Mouse (Mus musculus): ENCODE results near the gene Taar8b.
"Not testable (repeated sequence)": the region's sequence is repeated elsewhere in the genome, so short reads cannot be mapped to it uniquely, and the experiment has no call there.

Gene Taar8b

DNA sequence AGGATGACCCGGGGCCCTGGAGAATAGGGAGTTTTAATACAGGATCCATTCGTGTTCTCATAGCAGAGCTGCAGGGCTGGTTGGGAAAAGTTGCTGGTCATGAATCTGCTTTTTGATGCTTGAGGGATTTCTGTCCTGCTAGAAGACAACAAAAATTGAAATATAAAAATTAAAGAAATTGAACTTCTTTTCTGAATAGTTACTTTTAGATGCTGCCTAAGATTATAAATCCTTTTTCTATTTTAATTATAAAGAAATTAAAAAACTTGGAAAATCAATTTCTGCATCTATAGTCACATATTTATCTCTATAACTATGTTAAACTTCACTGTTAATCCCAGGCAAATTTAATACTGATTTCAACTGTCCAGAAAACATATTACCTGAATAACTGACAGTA lies at the start of gene Taar8b:
Gene Taar8b (minus strand): TSS at position 101 of the 400 bp plus-strand sequence.
- DNase-seq (ENCODE audit: low spot score), result no peak

DNA sequence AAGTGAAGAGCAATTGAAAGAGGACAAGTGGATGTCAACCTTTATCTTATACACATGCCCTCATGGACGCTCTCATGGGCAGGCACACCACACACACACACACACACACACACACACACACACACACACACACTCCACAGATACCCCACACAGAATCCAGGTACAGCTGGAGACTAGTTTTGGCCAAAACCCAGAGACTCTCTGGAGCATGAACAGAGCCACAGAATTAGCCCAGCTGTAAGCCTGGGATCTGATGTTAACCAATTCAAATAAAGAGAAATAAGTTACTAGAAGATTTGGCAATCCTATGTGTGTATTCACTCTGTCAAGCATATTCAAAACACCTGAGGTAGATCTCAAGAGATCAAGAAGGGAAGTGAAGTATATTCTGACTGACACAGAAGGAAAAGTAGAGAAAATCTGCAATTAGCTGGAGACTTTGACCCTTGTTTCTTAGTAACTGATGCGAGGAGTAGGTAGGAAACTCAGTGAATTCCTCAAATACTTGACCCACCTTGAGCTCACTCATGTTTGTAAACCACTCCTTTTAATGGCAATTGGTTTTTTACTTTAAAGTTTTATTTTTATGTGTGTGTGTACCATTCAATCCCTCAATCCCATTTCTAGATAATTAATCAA lies 46.6 kb upstream of the Taar8b start:
- DNase-seq (ENCODE audit: low spot score), result no peak

DNA sequence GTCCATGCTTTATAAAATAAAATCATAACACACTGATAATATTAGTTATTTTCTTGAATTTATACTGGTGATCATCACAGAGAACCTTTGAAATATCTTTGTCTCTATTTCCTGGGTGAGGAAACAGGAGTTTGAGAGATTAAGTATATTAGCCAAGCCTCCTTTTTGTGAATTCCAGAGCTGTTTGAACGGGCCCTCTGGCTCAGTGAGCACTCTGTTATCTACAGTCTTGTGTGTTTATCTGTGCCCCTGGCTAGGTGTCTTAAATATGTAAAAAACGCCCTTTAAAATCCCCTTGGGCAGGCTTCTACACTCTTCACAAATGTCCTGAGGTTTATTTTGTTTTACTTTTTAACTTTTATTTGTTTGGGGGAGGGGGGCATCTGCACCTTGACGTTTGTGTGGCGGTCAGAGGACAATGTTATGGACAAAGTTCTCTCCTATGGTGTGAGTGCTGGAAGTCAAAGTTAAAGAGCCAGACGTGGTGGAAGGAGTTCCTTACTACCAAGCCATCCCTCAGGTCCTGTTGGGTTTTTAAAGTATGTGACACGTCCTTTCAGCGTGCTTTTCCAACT lies 42.1 kb upstream of the Taar8b start:
- no peak for DNase-seq (ENCODE audit: low spot score)

DNA sequence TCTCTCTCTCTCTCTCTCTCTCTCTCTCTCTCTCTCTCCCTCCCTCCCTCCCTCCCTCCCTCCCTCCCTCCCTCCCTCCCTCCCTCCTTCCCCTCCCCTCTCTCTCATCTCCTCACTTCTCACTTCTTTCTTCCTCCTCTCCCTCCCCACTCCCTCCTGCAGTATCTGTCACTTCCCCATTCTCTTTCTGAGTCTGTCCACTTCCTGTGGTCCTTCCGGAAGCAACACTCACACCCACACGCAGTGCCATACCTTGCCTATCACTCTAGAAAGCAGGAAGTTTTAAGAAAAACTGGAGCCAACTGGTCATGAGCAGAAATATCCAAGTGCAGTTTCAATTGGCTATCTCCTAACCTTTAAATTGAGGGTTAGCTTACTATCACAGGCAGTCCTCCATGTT lies 41.0 kb upstream of the Taar8b start:
- no peak for DNase-seq (ENCODE audit: low spot score)

DNA sequence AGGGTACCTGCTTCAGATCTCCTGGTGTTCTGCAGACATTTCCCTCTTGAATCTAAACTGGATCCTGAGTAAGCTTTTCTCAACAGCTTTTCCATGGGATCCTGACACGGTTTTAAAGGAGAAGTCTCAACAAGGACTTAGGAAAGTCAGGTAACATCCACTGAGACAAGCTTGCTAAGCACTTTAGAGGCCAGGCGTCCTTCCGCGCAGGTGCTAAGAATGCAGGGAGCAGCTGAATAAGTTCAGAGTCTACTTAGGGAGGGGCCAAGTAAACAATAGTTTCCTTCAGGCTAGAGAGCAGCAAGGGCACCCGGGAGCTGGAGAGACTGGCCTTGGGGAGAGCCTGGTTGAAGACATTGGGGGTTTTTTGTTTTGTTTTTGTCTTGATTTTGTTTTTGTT lies 40.2 kb upstream of the Taar8b start:
- DNase-seq (ENCODE audit: low spot score), result peak; percentile 27

DNA sequence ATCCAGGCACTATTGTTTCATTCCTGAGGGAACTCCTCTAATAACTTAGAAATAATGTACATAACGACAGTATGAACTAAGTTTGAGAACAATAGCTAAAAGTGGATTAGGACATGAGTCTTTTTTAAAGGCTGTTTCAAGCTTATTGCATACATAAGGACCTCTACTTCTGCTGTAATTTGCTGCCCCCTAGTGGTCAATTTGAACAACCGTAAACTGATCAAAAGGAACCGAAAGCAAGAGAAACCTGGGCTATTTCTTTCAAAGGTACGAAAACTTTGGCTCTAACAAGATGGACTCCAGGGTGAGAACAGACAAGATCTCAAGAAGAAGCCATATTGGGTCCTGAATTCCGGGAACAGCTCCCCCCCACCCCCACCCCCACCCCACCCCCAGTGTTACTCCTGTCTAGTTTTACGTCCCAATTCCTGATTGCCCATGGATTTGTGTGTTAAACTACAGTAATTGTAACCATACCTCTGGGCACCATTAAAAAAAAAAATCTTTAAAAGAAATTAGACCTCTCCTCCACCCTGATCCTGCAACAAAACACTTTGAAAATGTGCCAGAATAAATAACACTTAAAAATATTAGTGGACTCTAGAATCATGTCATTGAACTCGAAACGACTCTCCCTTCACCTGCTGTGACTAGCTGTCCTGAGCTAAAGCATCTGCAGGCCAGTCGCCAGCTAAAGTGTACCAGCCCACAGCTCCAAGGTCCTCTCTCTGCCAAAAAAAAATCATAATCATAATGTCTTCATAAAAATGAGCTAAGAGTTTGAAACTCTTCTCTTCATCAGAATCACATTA lies 39.6 kb upstream of the Taar8b start:
- DNase-seq (ENCODE audit: low spot score), result peak; percentile 92

DNA sequence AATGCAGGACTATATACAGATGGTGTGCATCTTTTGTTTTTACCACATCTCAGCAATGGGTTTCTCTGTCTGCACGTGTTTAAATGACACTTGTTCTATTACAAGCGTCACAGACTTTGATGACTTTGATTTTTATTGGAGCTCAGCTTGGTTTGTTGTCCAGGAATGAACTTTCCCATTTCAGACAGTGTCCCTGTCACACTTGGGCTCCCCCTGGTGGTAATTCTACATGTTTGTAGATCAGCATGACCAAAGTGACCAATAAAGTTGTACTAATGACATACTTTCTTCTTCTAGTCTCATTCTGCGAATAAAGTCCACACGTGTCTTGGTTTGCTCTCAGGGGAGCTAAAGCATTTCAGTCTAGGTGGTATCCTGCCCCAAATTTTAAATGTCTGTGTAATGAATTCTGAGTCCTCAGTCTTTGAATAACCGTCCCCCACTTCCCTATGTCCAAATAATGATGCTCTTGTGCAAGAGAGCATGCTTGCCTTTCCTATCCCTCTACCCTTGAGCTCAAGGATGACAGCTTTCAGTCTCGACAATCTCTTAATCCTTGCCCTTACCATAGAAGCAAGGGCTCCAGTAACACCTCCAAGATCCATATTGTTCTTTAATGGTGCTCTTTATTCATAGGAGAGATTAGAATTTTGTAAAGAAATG lies 19.2 kb upstream of the Taar8b start:
- DNase-seq (ENCODE audit: low spot score), result peak; percentile 80

DNA sequence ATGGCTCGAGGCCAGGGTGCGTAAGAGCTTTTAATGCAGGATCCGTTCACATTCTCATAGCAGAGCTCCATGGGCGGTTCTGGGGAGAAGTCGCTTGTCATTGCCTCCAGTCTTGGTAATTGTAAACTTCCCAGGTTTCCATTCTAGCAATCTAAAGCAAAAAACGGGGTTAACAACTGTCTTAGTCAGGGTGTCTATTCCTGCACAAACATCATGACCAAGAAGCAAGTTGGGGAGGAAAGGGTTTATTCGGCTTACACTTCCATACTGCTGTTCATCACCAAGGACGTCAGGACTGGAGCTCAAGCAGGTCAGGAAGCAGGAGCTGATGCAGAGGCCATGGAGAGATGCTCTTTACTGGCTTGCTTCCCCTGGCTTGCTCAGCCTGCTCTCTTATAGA lies 17.3 kb upstream of the Taar8b start, which contains the start of gene Taar9:
Gene Taar9 (minus strand): TSS at position 101 of the 400 bp plus-strand sequence.
- DNase-seq (ENCODE audit: low spot score), result not testable (repeated sequence)

DNA sequence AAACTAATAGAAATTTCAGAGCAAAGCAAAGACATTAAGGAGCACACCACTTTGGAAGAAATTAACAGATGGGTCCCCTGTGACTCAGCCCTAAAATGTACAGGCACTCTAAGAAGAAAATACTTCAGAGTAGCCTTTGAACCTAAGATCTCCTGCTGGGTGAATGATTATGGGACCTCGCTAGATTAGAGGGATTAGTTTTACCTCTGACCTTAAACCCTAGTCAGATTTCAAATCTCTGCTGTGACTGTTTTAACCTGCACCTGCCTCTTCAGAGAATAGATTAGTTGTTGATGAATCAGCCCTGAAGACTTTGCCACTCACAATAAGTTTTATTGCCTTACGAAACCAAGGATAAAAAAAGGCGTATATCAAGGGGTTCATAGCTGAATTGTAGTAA lies 16.1 kb upstream of the Taar8b start:
- DNase-seq (ENCODE audit: low spot score), result peak; percentile 38

DNA sequence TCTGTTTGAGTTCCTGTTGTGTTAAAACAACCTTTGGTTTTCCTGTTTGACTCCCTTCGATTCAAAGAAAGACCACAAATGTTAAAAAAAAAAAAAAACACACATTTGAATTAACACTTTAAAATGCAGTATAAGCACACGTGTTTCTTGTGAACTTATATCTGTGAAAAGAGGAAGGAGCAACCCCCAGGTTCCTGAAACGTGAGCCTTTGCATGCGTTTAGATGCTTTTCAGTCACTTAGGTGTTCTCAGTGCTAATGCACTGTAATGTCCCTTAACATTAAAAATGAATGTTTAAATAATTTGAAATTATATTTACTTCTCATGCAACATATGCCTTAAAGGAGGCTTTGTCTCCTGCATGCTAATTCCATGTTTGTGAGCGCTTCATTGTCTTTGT lies 15.7 kb upstream of the Taar8b start:
- no peak for DNase-seq (ENCODE audit: low spot score)

DNA sequence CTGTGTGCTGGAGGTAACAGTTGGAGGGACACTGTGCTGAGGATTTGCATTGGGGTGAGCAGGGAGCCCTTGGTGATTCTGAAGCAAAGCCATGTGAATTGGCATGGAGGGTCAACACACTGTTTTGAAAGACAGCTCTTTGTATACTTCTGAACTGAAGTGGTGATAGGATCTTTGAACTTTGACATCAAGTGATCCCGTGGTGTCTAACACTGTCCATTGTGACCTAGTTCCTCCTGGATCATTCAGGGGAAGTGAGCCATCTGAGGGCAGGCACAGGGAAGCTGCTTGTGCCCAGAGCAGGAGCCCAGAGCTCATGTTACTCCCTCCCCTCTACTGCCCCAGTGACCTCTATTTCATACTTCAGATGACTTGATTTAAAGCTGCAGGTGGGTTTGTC lies 11.2 kb upstream of the Taar8b start:
- not testable (repeated sequence) for DNase-seq (ENCODE audit: low spot score)

DNA sequence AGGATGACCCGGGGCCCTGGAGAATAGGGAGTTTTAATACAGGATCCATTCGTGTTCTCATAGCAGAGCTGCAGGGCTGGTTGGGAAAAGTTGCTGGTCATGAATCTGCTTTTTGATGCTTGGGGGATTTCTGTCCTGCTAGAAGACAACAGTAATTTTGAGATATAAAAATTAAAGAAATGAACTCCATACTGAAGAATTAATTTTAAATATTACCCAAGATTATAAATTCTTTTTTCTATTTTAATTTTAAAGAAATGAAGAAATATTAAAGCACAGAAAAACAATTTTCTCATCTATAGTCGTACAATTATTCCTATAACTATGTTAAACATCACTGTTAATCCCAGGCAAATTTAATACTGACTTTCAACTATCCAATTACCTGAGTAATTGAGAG lies 9.7 kb upstream of the Taar8b start, which contains the start of gene Taar8c:
Gene Taar8c (minus strand): TSS at position 101 of the 400 bp plus-strand sequence.
- not testable (repeated sequence) for DNase-seq (ENCODE audit: low spot score)

DNA sequence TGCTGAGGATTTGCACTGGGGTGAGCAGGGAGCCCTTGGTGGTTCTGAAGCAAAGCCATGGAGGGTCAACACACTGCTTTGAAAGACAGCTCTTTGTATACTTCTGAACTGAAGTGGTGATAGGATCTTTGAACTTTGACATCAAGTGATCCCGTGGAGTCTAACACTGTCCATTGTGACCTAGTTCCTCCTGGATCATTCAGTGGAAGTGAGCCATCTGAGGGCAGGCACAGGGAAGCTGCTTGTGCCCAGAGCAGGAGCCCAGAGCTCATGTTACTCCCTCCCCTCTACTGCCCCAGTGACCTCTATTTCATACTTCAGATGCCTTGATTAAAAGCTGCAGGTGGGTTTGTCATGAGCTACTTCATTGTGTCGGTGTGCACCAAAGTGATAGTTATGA lies 4.9 kb upstream of the Taar8b start:
- DNase-seq (ENCODE audit: low spot score), result not testable (repeated sequence)

DNA sequence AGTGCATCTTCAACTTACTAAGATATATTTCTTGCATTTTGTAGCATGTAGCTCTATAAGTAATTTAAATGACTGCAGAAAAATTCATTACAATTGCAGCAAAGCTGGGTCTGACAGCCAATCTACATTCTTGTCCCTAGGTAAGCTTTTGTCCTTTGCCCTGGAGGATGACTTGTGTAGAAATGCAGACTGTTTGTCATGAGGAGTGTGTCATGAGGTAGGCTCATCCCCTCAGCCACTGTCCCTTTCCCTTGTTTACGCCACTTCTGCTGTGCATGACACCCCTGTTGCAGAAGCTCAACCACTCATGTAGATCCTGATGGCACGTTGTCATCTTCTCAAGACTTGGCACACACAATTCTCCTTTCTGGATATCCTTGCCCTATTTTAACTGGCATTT lies 4.9 kb downstream of the Taar8b start:
- no peak for DNase-seq (ENCODE audit: low spot score)

DNA sequence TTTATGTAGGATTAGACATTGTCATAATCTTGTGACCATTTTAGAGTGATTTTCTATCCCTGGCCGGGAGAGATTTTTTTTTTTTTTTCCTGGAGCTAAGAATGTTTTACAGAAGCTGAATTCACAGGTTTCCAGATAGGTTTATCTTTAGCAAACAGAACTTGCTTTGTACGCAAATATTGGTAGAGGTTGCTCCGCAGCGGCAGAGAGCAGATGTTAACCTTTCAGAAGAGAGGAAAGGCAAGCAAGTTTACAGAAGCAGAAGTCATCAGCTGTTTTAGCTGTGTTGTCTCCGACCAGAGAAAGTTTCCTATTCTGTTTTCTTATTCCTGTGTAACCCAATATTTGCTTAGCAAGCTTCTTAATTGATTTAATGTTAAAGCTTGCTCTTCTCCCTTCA lies 5.5 kb downstream of the Taar8b start:
- no peak for DNase-seq (ENCODE audit: low spot score)

DNA sequence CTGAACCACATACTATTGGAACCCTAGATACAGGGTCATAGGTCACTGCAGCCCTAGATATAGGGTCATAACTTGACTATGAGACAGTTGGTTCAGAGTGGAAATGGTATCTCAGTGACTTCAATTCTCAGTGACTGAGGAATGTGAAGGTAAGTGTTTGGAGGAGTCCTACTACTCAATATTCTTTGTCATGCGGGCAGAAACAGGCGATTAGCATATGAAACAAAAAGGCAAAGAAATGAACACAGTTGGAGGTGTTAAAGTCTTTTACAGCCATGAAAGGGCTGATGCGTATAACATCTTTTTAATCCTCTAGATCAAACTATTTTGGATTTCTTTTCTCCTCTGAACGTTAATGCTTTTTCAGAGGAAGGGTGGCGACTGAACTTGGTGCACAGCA lies 6.2 kb downstream of the Taar8b start:
- DNase-seq (ENCODE audit: low spot score), result no peak

DNA sequence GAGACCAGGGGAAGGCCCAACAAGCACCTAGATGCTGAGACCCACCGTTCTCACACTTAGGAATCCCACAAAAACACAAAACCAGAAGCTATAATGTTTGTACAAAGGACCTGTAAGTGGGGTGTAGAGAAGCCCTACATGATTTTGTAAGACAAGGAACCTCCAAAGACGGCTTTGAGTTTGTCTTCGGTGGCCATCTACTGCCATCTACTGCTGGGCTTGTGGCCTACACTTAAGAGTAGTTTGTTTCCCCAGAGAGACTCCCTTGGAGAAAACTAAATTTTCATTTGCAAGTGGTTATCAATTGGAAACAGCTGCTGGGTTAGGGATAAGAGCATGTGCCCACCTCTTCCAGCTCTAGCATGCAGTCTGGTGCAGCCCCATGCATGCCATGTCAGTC lies 11.9 kb downstream of the Taar8b start:
- DNase-seq (ENCODE audit: low spot score), result peak; percentile 74

DNA sequence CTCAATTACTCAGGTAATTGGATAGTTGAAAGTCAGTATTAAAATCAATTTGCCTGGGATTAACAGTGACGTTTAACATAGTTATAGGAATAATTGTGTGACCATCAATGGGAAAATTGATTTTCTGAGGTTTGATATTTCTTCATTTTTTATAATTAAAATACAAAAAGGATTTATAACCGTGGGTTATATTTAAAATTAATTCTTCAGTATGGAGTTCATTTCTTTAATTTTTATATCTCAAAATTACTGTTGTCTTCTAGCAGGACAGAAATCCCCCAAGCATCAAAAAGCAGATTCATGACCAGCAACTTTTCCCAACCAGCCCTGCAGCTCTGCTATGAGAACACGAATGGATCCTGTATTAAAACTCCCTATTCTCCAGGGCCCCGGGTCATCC lies 15.9 kb downstream of the Taar8b start, which contains the start of gene Taar8a:
Gene Taar8a (plus strand): TSS at position 301 of the 400 bp plus-strand sequence.
- not testable (repeated sequence) for DNase-seq (ENCODE audit: low spot score)

DNA sequence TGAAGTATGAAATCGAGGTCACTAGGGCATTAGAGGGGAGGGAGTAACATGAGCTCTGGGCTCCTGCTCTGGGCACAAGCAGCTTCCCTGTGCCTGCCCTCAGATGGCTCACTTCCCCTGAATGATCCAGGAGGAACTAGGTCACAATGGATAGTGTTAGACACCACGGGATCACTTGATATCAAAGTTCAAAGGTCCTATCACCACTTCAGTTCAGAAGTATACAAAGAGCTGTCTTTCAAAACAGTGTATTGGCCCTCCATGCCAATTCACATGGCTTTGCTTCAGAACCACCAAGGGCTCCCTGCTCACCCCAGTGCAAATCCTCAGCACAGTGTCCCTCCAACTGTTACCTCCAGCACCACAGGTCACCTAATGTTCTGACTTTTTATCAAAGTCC lies 17.3 kb downstream of the Taar8b start:
- not testable (repeated sequence) for DNase-seq (ENCODE audit: low spot score)

DNA sequence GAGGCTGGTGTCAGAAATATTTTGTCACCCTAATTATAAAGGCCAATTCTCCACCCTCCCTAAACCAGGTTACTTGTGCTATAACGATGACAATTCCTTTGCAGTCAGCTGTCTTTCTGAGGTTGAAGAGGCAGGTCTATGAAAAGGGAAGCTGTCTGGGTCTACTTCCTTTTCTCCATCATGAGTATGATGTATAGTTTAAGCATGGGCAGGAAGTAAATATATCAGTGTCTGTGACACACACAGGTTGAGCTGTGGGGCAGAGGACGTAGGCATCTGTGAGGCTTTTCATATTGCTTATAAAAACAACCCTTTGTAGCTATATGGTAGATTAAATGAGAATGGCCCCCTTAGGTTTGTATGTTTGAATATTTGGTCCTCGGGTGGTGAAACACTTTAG lies 33.1 kb downstream of the Taar8b start:
- DNase-seq (ENCODE audit: low spot score), result no peak

DNA sequence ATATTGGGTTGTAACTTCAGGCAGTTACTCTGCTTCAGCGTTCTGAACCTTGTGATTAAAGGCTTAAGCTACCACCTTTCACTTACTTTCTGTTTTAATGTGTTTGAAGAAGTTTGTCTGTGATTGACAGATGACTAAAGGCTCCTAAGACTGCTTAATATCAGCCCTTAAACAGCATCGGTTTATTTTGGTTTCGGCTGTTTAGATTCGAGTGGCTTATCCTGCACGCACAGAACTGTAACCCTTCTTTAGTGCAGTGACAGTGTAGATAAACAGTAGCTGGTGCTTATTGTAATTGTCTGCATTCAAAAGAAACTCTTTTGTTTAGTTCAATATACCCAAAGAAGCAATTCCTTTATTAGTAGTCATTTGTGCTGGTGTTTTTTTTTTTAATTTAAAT lies 40.1 kb downstream of the Taar8b start:
- DNase-seq (ENCODE audit: low spot score), result no peak

DNA sequence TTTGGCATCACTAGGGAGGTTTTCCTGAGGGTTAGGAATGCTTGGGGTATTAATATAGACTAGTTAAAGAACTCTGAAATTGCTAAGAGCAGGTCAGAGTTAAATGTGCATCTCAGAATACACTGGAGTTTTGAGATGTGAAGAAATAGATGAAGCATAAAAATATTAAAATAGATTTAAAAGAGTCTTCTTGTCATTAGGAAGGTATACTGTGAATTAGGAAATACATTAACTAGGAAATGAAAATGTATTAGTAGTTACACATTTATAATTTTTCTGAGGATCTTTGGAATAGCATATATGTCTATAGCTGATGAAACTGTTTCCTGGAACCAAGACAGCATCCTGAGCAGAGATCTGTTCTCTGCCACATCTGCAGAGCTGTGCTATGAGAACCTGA lies 42.9 kb downstream of the Taar8b start, which contains the start of gene Taar7f:
Gene Taar7f (plus strand): TSS at position 301 of the 400 bp plus-strand sequence.
- DNase-seq (ENCODE audit: low spot score), result no peak
